Mouse (Mus musculus) right cerebral cortex, postnatal 25 days (tissue): Measurements from ENCODE around the gene Rnf220.

ENCODE experiments used
- DNase-seq: peaks from one replicate; pipeline ENCODE4 v3.0.0; 2022

The Rnf220 gene

DNA sequence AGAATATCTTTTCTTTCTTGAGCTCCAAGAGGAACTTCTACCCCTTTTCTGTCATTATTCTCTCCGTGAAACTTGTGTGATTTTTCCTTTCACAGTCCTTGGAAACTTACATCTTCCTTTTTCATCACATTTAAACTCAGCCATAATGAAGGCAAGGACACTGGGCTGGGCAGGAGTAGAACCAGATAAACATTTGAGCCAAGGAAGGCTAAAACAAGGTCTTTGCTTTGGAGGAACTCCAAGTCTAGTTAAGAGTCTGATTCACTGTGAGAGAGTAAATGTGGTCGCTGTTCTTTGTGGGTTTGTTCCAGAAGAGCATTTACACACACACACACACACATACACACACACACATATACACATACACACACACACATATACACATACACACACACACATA is 205.2 kb downstream of the Rnf220 start:
- no peak for DNase-seq

DNA sequence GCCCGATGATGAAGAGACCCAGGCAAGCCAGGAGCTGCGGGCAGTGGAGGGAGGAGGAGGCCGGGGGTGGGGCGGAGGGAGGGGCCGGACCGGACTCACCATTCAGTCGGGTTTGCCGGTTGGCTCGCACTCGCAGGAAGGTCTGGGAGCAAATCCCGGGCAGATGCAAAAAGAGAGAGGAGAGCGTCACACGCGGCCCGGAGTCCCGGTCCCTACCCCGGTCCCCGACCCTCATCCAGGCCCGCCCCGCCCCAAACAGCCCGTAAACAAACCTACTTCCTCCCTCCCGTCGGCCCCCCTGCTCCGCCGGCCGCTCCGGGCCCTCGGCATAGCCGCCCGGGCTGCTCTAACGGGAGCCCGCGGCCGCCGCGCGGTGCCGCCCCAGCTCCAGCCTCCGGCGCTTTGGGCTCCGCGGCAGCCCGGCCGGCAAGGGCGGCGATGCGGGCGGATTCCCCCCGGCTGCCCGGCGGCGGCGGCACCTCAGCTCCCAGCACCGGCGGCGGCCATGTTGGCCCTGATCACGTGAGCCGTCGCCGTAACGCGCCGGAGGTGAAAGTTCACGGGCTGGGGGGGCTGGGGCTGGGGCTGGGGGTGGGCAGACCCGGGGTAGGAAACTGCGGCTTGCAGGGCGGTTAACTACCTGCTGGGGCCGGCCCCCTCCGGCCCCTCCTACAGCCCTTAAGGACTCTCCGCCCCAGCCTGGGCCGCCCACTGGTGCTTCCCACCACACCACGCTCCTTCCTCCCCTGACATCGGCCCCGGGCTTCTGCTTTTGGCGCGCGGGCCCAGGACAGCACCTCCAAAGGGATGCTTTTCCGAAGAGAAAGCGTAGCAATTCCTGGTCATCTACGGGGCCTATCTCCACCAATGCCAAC is 207.7 kb downstream of the Rnf220 start:
- DNase-seq, result peak; percentile 82

DNA sequence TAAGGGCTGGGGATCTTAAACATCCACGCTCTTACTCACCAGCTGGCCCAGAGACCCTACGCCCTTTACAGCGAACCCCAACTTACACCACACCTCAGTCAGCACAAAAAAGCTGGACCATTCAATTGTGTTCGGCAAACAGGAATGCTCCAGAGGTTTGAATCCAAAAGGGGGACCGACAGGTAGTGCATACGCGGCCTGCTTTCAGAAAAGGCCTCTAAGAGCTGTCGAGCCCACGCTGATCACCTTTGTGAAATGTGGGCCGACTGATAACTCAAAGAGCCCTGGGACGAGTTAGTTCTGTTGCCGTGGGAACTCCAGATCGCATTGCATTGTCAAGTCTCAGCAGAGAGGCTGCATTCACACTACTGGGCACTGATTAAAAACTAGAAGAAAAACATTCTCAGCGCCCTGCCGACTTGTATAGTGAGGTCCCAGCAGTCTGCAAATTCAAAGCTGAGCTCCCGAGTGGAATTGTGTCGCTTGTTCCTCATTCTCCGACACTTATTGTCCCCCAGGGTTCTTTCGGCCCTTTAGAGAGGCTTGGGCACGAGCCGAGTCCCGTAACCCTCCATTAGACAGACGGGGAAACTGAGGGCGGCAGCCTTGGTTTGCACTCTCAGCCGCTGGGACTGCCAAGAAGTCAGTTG is 208.4 kb downstream of the Rnf220 start:
- no peak for DNase-seq

DNA sequence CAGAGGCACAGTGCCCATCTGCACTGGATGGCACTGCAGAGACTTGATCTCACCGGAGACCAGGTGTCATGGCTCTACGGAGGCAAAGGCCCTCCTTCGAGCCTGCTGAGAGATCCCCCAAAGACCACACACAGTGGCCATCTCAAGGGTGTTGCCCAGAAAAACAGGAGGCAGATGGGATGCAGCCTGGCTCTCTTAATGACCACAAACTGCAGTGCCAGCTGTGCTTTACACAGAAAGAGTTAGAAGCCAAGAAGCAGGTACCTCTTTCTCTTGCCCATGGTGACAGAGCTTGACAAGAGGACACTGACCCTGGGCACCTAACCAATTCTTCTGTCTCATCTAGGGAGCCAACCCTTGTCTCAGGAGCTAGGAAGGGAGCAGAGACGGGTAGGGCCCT is 212.5 kb downstream of the Rnf220 start:
- no peak for DNase-seq

DNA sequence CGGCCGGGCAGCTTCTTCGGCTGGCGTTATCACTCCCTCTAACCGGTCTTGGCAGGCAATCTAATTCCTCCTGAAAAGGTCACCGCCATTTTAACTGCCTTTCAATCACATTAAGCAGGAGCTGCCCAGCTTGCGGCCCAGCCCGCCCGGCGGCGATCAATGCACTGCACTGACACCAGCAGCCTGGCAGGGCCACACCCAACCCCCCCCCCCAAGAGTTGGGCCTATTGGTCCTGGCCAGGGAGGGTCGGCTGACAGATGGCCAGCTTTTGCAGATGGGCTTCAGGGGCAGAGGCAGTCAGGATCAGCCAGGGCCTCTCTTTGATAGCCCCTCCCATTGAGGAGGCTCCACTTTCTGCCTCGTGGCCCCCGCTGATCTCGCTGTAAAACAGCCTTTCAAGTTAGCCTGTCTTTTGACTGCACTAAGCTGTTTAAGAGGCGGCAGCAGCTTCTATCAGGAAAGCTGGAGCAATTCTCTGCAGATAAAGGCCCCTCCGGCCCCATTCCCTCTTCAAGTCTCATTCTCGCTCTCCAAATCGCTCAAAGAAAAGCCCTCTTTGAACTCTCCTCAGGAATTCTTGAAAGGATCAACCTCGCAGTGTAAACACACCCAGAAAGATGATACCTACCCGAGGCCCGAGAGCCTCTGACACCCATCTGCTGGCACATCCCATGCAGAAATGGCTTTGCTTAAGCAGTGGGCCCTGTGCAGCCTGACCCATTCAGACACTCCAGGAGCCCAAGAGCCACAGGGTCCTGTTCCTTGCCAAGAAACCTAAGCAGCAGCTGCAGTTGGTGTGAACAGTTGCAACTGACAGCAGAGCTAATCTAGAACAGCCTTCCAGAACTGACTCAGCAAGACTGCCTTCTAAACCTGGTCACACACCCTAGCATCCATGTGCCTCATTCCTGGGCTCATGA is 213.3 kb downstream of the Rnf220 start:
- DNase-seq, result no peak

DNA sequence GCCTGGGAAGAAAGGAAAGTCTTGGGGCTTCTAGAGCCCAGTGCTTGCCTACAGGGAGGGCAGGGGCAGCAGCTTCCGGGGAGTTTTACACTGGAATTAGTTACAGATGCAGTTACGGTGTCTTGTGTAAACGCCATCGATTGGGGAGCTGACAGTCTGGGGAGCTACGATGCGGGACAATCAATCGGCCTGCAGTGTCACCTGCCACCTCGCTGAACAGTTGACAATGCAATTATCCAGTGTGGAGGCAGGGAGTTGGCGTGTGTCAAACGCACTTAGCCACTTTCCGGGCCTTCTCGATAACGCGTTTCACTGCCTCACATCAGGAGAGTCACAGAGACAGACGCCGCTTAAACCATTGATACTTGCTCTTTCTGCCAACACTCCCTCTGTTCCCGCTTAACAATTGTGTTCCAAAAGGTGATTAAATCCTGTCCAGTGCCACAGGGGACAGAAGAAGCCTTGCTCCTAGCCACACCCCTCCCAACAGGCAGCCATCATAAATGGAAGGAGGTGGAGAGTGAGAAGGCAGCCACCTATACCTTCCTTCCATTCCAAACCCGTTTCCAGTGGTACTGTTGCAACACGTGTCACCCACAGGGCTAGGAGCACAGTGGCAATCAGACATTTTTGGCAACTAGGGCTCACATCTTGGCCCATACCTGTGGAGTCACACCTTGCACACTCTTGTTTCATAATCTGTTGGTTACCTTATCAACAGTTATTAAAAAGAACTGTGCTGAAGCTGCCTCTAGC is 215.6 kb downstream of the Rnf220 start:
- no peak for DNase-seq

DNA sequence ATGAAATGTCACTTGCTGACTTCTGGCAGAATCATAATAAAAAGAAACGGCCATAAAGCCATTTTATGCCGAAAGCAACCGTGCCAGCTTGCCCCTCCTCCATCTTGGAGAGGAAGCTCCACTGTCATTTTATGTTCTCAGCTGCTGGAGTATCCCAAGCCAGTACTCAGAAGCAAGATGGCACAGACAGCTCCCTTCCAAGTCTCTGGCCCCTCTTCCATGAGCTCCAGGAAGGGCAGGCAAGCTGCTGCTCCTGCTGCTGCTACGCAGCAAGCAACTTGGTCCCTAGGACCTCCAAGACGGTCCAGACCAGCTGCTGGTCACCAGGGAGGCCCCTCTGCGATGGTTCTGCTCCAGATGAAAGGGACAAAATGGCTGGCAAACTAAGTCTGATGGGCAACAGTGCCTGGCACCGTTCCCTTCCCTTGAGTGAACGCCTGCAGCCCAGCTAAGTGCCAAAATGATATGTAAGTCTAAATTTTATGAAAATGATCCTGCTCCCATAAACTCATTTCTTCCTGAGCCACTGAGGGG is 216.4 kb downstream of the Rnf220 start:
- DNase-seq, result no peak

DNA sequence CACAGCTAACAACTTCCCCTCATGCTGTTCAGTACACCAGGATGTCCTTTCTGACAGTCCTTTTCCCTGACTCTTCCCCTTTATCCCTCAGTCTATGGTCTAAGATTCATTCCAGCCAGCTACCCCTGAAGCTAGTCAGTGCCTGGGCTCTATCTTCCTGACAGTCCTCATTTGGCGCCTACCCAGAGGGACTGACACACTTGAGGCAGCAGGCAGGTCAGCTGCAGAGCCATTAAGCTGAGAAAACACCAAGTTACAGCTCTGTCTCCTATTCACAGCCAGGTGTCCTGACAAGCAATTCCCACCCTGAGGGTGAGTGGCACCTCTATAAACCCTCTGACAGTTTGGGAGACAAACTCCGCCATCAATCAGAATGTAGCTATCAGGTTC is 217.6 kb downstream of the Rnf220 start:
- no peak for DNase-seq

DNA sequence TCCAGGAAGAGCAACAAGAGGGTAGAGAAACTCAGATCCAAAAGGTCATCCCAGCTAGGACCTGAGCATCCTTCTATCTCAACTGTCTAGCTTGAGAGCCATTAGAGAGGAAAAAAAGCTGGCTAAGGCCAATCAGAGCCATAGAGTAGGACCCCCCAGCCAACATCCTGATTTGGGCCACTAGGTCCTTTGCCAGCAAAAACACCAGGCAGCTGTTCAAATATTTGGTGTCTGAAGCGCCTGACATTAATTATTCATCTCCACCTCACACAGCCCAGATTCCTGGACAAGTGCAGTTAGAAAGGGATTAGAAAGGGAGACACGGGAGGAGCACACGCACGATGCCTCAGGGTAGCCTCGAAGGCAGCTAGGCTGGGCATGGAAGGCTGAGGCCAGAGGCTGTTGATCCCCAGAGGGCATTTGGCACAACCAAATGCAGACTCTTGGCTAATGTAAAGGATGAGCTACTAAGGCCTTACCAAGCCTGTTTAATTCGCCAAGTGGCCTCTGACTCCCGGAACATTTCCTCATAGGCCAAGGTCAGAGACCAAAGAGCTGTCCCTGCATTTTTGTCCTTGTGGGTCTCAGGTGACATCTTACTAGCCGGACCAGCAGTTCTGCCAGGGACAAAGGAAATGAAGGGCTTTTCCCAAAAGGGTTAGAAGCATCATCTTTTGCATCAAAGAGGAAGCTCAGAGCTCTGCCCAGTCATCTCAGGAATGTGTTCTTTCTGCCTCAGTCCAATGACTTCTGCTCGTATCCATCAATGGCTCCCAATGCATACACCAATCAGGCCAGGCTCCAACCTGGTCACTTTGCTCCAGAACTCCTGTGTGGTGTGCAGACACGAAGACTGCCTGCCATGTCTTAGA is 218.2 kb downstream of the Rnf220 start:
- DNase-seq, result no peak

DNA sequence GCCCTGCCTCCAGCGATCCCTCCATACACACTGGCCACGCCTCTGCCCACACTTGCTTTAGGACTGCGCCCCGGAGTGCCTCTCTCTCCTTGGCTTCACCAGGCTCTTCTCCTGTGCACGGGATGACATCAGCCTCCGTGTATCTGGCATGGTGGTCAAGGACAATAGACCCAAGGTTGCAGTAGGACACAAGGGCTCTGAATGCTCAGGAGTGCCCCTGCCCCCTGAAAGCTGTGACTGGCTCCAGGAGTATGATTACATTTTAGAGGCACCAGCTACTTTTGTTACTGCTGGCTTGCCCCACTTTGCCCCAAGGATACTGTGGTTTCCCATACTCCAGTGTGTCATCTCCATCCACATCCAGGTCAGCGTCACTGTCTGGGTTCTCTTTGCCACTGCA is 219.2 kb downstream of the Rnf220 start:
- DNase-seq, result no peak

DNA sequence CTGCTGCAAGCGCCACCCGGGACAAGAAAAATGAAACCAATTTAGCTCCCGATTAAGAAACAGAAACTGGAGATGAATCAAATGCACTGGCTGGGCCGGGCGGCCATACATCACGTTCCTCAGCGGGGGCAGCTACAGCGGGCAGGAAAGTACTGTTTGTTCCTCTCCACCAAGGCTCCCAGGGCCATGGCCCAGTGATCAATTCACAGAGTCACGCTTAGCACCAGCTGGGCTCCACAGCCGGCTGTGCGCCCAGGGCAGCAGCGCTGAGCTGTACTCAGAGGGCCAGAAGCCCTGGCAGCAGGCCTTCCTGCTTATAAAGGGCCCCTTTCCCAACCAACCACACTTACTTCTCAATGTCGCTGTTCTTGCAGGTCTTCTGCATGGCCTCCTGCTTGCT is 219.8 kb downstream of the Rnf220 start:
- DNase-seq, result no peak

DNA sequence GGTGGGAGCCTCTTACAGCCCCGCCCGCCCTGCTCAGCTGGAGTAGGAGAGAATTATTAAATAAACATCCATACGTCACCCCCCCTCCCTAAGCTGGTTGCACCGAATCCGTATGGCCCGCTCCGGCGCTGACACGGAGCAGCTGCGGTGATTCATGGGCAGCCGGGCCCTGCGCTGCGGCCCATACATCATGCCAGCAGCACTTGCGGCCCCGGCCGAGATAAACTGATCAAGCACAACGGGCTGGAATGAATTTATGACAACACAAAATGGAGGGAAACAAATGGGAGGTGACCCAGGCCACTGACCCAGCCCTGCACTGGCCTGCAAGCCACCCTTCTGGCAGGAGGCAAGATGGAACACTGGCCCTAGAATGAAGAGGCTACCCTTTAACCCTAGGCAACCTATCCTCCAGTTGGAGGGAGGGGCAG is 220.6 kb downstream of the Rnf220 start:
- no peak for DNase-seq

DNA sequence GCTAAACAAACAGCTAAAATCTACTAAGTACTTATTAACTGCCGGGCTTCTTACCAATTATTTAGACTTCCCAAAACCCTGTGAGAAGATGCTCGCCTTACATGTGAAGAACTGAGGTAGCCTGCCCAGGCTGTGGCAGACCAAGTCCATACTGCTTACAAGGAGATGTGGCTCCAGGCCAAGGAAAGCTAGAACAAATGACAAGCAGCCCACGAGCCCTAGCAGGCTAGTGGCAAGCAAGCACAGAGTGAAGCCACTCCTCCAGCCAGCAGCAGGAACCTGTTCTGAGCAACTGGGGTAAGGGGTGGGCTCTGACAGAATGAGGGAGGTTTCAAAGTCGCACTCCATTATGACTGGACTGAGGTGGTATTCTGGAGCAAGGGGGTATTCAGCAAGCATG is 222.1 kb downstream of the Rnf220 start:
- no peak for DNase-seq

DNA sequence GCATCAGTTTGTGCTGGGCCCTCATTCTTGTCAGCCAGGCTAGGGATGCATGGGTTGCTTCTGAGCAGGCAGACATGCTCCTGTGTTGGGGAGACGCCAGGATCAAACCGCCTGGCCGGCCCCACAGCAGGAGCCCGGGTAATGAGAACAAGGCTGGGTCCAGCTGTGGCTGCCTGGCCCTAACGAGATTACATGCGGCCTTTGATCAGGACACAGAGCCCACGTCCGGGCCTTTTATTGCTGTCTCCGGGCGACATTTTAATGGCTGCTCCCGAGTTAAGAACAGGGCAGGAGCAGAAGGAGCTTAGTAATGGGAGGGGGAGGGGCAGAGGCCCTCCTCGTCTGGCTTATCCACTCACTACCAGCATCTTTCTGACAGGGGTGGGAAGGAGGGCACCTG is 224.4 kb downstream of the Rnf220 start:
- no peak for DNase-seq

DNA sequence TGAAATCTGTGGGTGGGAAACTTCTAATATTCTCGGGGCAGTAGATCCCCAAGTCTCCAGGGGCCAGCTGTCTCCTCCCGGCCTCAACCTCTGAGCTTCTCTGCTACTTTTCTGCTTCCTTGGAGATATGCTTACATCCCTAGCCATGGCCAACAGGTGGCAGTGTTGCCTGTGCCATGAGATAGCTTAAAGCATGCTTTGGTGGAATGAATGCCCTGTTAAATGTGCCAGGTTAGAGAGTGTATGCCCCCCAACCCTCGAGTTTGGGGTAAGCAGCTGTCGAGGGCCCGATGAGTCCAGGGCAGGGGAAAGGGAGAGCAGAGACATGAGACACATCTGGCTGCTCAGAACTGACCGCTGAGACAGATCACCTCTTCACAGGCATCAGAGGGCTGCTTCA is 226.6 kb downstream of the Rnf220 start:
- DNase-seq, result peak; percentile 63

DNA sequence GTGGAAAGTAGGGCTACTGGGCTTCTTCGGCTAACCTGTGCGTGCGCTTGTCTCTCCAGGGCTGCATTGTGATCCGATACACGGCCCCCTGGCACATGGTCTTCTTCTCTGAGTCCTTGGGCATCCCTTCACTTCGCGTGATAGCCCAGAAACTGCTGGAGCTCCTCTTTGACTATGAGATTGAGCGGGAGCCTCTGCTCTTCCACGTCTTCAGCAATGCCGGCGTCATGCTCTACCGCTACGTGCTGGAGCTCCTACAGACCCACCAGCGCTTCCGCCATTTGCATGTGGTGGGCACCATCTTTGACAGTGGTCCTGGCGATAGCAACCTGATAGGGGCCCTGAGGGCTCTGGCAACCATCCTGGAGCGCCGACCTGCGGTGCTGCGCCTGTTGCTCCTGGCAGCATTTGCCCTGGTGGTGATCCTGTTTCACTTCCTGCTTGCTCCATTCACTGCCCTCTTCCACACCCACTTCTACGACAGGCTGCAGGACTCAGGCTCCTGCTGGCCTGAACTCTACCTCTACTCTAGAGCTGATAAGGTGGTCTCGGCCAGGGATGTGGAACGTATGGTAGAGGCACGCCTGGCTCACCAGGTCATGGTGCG is 228.9 kb downstream of the Rnf220 start:
- no peak for DNase-seq

DNA sequence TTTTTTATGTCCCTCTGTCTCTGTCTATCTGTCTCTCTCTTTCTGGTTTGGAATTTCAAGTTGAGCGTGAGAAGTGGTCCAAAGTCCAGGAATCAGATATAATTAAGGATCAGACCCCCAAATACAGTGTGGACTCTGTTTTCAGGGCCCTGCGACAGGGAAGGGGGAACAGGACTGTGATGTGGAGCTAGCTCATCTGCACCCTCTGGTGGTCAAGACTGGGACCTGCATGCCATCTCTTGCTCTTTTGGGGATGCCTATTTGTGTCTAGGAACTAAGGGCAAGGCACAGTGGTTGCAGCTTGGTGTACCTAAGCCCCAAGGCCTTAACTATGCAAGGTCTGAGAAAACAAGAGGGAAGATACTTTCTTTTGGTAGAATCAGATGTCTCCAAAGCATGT is 229.6 kb downstream of the Rnf220 start:
- peak; percentile 74 for DNase-seq

DNA sequence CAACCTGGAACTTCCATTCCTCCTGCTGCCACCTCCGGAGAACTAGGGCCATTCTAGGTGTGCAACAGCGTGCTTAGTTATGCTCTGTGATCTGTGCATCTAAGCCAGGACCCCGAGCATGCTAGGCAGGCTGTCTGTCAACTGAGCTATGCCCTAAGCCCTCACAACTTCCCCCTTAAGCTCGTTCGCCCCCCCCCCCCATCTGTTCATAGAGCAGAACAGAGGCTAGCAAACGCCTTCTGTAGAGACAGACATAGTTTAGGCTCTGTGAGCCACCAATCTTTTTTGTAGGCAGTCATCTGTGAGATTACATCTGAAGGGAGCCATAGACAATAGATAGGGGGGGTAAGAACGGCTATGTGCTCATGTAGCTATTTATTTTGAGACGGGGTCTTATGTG is 233.9 kb downstream of the Rnf220 start:
- no peak for DNase-seq

DNA sequence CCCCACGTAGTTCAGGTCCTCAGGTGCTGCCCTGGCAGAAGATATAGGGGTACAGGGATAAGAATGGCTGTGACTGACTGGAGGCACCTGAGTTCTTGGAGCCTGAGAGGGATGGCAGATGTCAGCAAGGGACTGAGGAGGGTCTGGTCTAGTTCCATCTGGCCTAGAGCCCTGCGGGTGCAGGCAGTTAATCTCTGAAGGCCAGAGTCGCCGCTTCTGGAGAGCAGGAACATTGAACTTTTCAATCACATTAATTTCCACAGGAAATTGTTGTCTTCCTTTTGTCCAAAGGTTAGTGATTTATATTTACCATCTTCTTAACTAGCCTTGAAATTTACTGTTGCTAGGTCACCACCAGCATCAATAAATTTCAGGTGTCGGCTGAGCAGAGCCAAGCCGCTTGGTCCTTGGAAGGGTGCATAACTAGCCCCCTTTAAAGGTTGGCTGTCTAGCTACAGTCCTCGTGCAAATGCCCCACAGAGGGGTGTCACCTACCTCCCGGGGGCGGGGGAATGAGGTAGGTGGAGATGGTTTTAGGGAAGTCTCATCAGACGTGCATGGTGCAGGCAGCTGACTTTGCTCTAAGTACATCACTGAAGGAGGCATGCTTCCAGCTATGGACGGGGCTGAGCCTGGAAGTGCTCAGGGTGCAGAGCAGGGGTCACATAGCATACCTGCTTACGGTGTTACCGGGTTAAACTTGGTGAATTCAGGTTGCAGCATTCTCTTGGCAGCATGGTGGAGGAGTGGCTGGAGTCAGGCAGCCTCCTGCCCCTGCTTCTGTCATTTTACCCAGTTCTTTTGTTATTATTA is 234.5 kb downstream of the Rnf220 start:
- no peak for DNase-seq

DNA sequence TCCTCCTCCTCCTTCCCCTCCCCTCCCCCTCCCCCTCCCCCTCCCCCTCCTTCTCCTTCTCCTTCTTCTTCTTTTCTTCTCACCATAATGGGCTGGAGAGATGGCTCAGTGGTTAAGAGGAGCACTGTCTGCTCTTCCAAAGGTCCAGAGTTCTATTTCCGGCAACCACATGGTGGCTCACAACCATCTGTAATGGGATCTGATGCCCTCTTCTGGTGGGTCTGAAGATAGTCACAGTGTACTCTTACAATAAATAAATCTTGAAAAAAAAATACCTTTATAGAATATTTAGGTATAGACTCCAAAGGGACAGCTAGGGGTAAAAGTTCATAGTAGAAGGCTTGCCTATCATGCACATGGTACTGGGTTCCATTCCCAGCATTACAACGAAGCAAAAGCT is 235.6 kb downstream of the Rnf220 start:
- no peak for DNase-seq
